Mouse (Mus musculus): ENCODE measurements around the gene Sh3pxd2b.

DNA sequence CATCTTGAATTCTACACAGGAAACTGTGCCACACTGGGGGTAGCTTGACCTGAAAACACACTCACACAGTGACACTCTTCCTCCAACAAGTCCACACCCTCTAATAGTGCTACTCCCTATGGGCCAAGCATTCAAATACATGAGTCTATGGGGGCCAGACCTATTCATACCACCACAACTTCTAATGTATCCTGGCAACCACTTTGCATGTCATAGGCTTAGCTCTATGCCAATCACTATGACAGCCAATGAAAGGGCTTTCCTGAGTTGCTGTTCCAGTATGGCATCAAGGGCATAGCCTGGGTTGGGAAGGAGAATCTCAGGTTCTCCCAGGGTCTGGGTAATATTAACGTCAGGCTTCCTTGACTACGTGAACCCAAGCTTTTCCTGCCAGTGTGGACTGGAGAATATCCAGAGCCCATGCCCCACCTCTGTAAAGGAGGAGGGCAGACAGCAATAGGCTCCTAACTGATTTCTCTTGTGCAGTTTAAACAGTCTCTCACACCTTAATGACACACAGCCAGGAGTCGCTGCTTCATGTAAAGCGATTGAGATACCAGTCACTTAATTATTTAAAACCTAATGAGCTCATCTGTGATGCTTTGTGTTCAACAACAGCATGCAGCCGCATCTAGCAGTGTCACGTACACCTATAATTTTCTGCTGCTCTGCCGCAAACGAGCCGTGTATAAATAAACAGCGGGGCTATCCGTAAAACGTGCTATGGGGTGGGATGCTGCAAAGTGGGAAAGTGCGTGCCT, 25.8 kb downstream of the Sh3pxd2b start:
- no peak for TF ChIP-seq POLR2A (IDR thresholded peaks at IDR 0.05; ENCODE audit: borderline replicate concordance, extremely low read depth, low read depth, low read length)
- TF ChIP-seq CTCF (IDR thresholded peaks at IDR 0.05; ENCODE audit: insufficient read depth, low read length): no peak
